Mouse (Mus musculus): ENCODE results near the gene Pygb.
A peak's percentile ranks its signal among the peaks of the same experiment; 100 is the strongest.

Gene Pygb

DNA sequence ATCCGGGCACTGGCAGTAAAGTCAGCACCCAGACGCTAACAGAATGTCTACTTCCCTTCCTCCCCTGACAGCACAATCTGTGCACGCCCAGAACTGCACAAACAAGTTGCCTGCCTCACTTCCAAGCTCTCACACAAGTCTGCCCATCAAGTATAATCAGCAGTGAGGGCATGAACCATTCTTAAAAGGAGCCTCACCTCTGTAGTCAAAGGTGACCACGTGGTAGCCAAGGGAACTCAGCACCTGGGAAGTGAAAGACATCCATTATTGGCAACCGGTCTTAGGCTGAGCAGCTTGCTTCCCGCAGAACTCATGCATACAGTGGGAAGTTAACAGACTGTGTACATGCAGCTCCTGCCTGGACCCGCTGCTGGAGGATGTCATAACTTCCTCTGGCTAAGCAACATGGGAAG is 55.5 kb downstream of the Pygb start:
- peak; percentile 29 for DNase-seq

DNA sequence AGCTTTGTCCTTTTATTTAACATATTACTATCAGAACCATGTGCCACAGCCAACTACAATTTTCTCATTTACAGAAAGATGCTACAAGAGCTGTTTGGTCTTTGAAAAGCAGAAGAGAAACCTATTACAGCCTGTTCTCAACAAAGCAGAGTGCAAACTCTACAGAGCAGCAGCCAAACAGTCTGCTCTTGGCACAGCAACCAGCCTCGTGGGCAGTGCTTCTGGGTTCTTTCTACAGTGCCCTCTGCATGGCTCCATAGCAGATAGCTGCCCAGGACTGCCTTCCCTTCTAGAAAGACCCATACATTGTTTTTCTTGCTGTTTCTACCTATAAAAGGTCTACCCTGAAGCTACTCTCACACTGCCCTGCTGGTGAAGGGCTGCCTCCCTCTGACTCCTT is 58.3 kb downstream of the Pygb start:
- peak; percentile 54 for DNase-seq

DNA sequence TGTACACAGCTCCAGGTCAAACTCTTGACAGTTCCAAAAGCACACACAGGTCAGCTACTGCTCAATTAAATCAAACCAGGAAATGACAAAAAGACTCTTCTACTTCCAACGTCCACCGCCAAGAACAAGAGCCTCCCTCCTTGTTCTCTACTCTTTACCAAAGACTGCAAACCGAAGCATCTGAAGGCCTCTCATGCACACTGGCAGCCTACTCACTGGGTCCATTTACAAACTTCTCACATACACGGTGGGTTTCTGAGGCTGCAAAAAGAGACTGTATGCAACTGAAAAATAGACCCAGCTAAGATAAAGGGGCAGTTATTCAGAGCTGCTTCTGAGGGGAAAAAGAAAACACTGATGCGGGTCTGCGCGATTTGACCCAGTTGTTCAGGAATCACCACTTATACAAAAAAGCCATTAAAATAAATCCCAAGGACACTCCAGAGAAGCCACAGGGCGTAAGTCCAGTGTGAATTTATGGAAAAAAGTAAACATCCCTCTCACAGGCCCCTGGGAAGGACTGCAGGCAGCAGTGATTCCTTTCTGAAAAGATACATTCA is 61.0 kb downstream of the Pygb start:
- DNase-seq = no peak

DNA sequence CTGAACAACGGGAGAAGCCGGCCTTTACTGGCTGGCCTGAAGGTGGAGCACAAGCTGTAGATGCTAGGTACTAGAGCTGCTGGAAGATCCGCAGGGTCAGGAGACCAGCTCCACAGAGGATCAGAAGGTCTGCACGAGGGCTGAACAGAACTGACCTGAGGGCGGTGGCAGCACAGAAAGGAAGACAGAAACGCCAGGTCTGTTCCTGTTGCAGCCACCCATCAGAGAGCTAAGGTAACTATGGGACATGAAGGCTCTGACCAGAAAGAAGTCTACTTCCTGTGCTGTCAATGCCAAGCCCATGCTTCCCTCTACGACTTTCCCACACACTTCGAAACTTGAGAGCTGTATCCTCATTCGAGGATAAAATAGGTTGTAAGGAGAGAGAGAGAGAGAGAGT is 64.7 kb downstream of the Pygb start:
- DNase-seq = no peak

DNA sequence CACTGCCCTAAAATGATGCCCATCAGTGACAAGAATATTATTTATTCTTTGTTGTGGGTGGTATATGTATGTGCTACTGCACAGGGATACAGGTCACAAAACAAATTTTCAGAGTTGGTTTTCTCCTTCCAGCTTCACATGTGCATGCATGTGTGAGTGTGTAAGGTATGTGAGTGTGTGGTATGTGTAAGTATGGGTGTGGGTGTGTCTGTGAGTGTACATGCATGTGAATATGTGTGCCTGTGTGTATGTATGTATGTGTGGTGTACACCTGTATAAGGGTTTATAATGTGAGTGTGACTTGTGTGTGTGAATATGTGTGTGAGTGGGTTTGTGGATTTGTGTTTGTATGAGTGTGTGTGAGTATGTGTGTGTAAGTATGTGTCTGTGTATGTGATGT is 68.7 kb downstream of the Pygb start:
- no peak for DNase-seq

DNA sequence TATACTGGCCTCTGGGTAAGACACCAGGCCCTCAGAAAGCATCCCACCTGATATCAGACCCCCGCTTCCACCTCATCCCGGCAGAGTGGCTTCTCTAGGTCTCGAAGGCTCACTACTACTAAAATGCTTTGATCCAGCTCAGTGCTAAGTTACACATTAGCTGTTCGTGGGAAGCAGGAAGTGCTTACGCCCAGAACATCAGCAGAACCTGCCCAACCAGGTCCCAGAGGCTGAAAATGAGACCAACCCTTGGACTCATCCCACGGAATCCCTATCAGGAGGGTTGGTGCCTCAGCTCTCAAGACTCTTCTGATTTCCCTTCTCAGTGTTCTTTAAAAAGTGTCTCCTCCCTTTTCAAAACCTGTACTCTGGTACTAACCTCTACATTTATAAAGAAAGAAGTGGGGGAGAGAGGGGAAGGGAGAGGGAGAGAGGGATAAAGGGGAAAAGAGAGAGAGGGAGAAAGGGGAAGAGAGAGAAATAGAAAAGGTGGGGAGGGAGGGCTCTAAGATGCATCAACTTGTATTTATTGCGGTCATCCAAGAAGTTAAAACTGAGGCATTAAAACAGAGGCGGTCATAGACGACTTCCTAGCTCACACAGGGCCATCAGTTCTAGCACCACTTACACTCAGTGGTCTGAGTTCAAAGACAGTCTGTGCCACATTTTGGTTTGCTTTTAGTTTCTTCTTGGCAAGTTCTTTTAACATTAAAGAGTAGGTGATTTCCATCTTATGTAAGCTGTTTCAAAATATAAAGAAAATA is 72.4 kb downstream of the Pygb start:
- DNase-seq = no peak

DNA sequence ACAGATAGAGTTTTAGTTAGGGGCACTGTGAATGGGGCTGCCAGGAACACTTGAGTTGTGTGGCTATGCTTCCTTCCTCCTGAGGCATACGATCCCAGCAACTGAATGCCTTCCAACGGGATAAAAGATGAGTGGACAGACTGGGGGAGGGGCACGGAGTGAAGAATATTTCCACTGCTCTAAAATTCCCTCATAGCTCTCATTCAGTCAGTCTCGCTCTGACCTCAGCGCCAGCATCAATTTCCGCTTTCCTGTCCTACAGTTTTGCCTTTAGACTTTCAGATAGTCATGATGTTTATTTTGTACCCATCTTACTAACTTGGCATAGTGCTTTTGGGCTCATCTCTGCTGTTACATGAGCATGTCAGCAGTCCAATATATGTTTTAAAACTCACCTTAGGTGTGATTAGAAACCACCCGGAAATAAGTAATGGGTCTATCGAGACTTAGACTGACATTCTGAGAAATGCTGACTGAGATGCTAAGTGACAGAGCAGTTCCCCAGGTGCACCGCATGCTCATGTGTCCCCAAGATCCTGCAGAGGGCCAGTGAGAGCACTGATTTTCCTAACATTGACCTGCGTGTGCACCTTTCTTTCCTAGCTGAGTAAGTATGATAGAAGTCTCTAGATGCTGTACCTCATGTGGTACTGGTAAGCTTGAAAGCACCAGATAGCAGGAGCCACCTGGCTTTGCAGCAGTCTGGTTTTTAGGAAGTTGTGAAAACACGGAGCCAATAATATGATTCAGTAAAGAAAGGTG is 73.4 kb downstream of the Pygb start:
- DNase-seq = no peak

DNA sequence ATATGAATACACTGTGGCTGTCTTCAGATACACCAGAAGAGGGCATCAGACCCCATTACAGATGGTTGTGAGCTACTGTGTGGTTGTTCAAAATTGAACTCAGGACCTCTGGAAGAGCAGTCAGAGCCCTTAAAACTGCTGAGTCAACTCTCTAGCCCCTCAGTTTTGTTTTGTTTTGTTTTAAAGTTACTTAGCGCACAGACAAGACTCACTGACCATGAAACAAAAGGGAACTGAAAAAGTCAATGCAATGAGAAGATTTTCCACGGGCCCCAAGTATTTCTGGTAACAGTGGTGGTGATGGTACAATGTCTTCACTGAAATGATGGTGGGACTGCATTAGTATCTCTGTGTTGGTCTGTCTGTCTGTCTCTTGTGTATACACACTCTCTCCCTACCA is 74.6 kb downstream of the Pygb start:
- DNase-seq = no peak

DNA sequence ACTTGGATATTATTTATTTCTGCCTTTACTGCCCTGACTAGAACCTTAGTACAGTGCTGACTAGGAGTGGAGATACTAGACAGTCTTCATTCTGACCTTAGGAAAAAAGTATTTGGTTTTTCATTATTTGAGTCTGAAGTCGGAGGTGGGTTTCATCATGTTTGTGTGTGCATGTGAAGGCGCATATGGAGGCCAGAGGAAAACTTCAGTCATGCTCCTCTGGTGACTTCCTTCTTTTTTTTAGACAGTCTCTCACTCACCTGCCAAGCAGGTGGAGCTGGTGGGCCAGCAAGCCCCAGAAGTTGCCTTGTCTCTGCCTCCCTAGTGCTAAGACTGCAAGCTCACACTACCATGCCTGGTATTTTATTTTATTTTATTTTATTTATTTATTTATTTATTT is 80.5 kb downstream of the Pygb start:
- no peak for DNase-seq

DNA sequence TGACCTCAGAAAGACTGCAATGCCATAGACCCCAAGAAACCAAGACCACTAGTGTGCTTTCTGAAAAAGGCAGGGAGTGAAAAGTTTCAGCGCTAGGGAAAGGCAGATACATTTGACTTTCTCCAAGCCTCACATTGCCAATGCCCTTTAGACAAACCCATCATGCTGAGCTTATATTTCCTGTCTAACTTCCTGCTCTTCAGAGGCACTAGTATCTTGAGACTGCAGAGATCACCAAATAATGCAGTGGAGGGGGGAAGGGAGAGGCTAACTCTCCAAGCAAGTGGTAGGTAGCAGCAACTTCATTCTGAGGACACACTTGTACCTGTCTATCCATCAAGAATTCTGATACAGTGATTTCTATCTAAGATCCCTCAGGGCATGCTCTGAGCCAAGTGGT is 82.9 kb downstream of the Pygb start:
- no peak for DNase-seq

DNA sequence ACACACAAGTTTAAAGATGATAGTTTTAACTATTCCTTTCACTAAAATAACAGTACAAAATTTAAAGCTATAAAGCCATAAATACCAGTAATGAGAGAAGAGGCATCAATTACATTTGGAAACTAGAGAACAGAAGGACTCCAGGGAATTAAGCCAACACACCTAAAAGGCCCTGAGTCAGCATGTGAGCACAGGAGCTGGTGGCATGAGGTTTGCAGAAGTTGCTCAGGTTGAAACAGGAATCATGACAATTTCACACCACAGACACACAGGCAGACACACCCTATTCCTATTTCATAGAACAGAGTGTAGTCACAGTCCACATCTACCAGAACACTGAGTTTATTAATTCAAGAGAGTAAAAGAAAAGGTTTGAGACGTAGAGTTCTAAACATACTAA is 88.0 kb downstream of the Pygb start:
- no peak for DNase-seq

DNA sequence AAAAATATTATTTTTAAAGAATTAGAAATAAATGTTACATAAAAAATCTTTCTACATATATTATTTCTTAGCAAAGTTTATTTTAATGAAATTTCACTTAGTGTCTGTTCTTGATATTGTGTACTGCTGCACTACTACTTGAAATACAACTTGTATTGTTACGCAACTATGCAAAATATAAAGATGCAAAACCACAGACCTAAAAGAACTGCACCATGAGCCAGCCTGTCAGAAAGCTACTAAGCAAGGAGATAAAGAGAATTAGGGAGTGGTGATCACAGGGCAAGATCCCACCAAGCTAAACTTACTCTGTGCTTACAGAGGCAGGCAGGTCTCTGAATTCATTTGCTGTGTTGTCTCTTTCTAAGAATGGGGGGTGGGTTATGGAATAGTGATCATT is 88.7 kb downstream of the Pygb start:
- DNase-seq = no peak

DNA sequence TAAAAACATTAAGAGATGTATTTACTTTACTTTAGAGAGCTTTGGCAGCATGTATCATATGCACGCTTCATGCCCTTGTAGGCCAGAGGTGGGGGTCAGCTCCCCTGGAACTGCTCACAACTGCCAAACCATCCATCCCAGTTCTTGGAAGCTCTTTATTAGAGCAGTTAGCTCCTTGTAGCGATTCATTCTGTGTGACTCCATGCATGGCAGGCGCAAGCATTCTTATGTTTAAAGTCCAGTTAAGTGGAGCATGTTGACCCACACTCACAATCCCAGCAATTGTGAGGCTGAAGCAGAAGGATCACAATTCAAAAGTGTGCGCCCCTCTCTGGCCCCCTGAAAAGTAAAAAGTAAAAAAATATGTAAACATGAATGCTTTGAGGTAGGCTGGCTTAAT is 91.0 kb downstream of the Pygb start:
- no peak for DNase-seq

All from right cerebral cortex, postnatal 25 days (tissue).